Mouse (Mus musculus): Measurements from ENCODE around the gene Dlx4.

- TF ChIP-seq CTCF (conservative IDR thresholded peaks at IDR 0.05; ENCODE audit: low read length) (no peak), POU5F1 (IDR thresholded peaks at IDR 0.05; ENCODE audit: borderline replicate concordance, low read length) (no peak)
Measured at GRCm38 (mm10) chr11:95104266-95104665, 41.8 kb downstream of the Dlx4 start.
